Mouse (Mus musculus) forebrain, embryonic 12.5 days (tissue): ENCODE results near the gene Raet1e. TPM values are rescaled to one million over a fixed set of nuclear protein-coding genes. Genes with fewer than 3 reads are reported as not detected.
A peak's percentile ranks its signal among the peaks of the same experiment; 100 is the strongest.
"Not testable (repeated sequence)": the region's sequence is repeated elsewhere in the genome, so short reads cannot be mapped to it uniquely, and the experiment has no call there.

Experiments
- ATAC-seq: fragments of 200-750 bp; cut with Nextera tagmentation; 2 replicates; pipeline ENCODE4 v1.8.0; 2017; ENCODE audit warnings: moderate TSS enrichment; ENCODE audit not compliant: low FRiP score
- H3K27ac ChIP-seq: fragments of 300-500 bp; sonication (generic); 2 replicates; pipeline ENCODE4 v1.5.1; 2016; ENCODE audit warnings: mild to moderate bottlenecking
- H3K27me3 ChIP-seq: fragments of 300-500 bp; sonication (generic); 2 replicates; pipeline ENCODE4 v1.6.1; 2016; ENCODE audit warnings: mild to moderate bottlenecking
- H3K36me3 ChIP-seq: fragments of 300-500 bp; sonication (generic); replicated peaks from 2 replicates; pipeline ENCODE4 v1.6.1; 2016; ENCODE audit warnings: mild to moderate bottlenecking
- H3K4me1 ChIP-seq: fragments of 300-500 bp; sonication (generic); 2 replicates; pipeline ENCODE4 v1.6.1; 2016
- H3K4me2 ChIP-seq: fragments of 300-500 bp; sonication (generic); 2 replicates; pipeline ENCODE4 v1.6.1; 2016; ENCODE audit warnings: mild to moderate bottlenecking, moderate library complexity
- H3K4me3 ChIP-seq: fragments of 300-500 bp; sonication (generic); replicated peaks from 2 replicates; pipeline ENCODE4 v1.5.1; 2016; ENCODE audit warnings: mild to moderate bottlenecking
- H3K9ac ChIP-seq: fragments of 300-500 bp; sonication (generic); 2 replicates; pipeline ENCODE4 v1.6.1; 2016; ENCODE audit warnings: mild to moderate bottlenecking
- H3K9me3 ChIP-seq: fragments of 300-500 bp; sonication (generic); 2 replicates; pipeline ENCODE4 v1.6.1; 2016
- WGBS: fragments of 180-500 bp; shearing (Covaris S2); methylation state at CpG from one replicate; pipeline ENCODE4 v1.1.7; 2016; 5-methylcytosine and 5-hydroxymethylcytosine counted together
- polyA plus RNA-seq: library from polyadenylated mRNA; unstranded; fragments of >200 nt; fragmentation: Nextera tagmentation; extraction: Ambion mirVana; gene quantifications from 2 replicates; pipeline ENCODE4 v1.2.1, GENCODE M21; 2016

Gene Raet1e
- polyA plus RNA-seq, 1 experiment from 2014 or later: 5.9 TPM

DNA sequence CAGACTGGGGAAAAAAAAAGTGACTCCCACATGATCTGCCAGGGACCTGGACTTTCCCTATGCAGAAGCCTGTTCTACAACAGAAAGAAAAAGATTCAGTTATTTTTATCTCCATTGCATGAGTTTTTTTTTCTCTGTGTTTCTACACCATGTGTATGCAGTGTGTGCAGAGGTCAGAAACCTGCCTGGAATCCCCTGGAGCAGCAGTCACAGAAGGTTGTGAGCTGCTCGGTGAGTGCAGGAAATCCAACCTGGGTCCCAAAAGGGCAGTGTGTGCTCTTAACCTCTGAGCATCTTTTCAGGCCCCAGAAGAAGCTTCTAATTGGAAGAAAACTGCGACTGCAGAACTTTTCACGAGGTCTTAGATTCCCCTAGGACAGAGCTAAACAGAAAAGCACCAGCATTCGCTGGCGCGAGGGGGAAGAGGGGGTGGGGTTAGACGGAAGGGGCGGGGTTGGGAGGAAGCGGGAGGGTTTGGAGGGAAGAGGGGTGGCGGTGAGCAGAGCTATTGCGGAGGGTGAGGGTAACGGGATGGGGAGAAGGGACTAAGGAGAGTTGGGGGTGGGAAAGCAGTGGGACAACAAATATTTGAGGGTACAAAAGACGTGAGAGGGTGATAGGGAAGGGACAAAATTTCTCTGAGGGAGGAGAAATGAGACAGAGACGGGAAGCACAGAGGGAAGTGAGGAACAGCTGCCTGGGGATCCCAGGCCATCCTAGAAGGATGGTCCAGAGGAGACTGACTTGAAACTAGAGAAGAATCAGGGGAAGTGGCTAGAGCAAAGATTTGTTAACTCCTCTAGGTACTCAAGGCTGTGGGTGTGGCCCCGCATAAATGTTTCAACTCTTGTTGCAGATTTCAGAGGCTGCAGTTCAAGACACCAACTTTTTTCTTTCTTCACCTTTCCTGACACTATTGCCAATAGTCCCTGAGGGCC, 203.3 kb downstream of the Raet1e start:
- not testable (repeated sequence) for H3K9ac ChIP-seq, H3K27me3 ChIP-seq, H3K36me3 ChIP-seq, H3K4me1 ChIP-seq, H3K9me3 ChIP-seq, H3K27ac ChIP-seq
- ATAC-seq: peak; percentile 91
- Histone ChIP-seq H3K4me3 (peak overlapping the region; percentile 22; the same call in 1 of the 2 replicates), H3K4me2 (peak overlapping the region; percentile 44)
- 0% methylated on average over 8 of the region's 15 CpGs for WGBS

GRCm38 (mm10) chr10:22362466-22362865, 204.1 kb downstream of the Raet1e start:
- H3K27ac ChIP-seq, H3K36me3 ChIP-seq, H3K9ac ChIP-seq, H3K9me3 ChIP-seq, H3K4me3 ChIP-seq, ATAC-seq, H3K27me3 ChIP-seq, H3K4me2 ChIP-seq, H3K4me1 ChIP-seq: not testable (repeated sequence)
- WGBS: 98% methylated on average over 2 of the region's 2 CpGs

DNA sequence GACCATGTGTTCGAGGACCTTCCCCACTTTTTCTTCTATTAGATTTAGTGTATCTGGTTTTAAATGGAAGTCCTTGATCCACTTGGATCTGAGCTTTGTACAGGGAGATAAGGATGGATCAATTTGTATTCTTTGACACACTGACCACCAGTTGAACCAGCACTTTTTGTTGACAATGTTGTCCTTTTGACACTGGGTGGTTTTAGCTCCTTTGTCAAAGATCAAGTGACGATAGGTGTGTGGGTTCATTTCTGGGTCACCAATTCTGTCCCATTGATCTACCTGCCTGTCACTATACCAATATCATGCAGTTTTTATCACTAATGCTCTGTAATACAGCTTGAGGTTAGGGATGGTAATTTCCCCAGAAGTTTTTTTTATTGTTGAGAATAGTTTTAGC, 206.5 kb downstream of the Raet1e start:
- not testable (repeated sequence) for H3K9me3 ChIP-seq, H3K27me3 ChIP-seq, H3K4me3 ChIP-seq, H3K27ac ChIP-seq, H3K4me2 ChIP-seq, H3K9ac ChIP-seq, H3K4me1 ChIP-seq, ATAC-seq, H3K36me3 ChIP-seq
- WGBS: 91% methylated on average over 2 of the region's 2 CpGs

DNA sequence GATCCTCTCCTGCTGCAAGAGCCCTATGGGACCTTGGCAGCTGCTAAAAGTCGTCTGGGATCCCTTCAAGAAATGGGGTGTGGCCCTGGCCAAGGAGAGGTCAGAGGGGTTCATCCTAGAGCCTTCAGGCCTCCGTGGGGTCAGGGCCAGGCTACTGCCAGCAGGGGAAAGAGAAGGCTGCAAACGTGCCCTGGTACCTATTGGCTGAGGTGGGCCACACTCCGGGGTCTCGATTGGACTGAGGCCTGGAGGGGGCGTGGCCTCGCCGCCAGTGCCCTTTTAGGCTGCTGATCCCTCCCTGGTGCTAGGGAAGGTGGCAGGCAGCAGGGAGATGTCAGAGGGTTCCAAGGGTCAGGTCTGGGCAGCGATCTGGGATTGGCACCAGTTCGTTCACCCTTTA, 222.9 kb downstream of the Raet1e start:
- H3K36me3 ChIP-seq, H3K9ac ChIP-seq, H3K9me3 ChIP-seq, H3K27ac ChIP-seq, H3K27me3 ChIP-seq, H3K4me3 ChIP-seq, H3K4me1 ChIP-seq: not testable (repeated sequence)
- peak; percentile 64 for ATAC-seq
- WGBS: 5% methylated on average over 6 of the region's 10 CpGs
- H3K4me2 ChIP-seq: 0 out of 2 replicates have a peak overlapping the region, but pooled peaks have one; percentile 15

- 81% methylated on average over 7 of the region's 7 CpGs for WGBS
Measured at GRCm38 (mm10) chr10:22390146-22390545, 231.8 kb downstream of the Raet1e start.

DNA sequence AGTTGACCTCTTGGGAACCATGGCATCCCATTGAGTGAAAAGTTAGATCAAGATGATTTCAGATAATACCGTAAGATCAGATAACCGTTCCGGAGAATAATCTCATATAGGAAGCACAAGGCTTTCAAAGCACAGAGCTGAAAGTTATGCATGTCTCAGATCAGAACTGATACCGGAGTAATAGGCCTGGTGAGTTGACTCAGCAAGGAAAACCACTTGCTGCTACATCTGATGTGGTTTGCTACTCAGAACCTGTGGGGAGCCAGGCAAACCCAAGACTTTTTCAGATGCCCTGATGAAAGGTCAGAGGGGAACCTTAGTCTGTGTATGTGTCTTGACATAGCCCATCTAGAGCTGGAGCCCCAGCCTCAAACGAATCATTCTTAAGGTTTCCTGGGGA, 233.2 kb downstream of the Raet1e start:
- H3K27me3 ChIP-seq, H3K9ac ChIP-seq, H3K4me3 ChIP-seq, H3K27ac ChIP-seq, H3K4me2 ChIP-seq, H3K4me1 ChIP-seq, H3K9me3 ChIP-seq, ATAC-seq, H3K36me3 ChIP-seq: not testable (repeated sequence)
- 96% methylated on average over 4 of the region's 5 CpGs for WGBS

More at GRCm38 (mm10) chr10:22390146-22390545, 231.8 kb downstream of the Raet1e start:
- H3K36me3 ChIP-seq, H3K9ac ChIP-seq, H3K27ac ChIP-seq, H3K4me3 ChIP-seq, ATAC-seq, H3K4me2 ChIP-seq, H3K4me1 ChIP-seq, H3K27me3 ChIP-seq, H3K9me3 ChIP-seq: not testable (repeated sequence)

DNA sequence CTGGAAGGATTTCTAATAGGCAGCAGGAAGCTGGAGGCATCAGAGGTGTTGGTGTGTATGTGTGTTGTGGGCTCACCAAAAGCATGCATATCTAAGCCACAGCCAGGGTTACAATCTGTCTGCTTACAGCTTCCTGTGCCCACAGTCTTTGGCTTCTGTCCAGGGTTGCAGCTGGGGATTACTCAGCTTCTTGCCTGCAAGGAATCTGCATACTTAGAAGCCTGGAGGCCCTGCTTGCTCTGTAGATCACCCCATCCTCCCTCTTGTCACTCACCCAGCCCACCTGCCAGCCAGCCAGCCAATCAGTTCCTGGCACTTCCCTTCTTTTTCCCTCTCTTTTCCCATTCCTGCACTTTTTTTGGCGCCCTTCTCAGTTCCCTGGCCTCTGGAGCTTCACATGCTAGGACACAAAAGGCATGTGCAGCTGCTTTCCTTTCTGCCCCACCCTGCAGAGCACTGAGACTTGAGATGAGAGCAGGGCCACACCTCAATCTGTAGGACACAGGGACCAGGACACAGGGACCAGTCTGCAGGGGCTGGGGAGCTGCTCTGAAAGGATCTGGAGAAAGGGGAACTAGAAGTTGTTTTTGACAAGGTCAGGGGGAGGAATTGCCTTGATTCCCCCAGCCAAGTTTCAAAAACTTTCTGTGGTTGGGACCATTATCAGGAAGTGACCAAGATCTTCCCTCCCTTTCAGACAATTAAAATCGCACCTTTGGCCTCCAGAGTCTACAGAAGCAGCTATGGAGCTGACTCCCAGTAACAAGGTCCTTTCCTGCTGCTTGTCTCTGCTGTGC, 234.9 kb downstream of the Raet1e start:
- not testable (repeated sequence) for H3K36me3 ChIP-seq, H3K4me3 ChIP-seq, H3K9me3 ChIP-seq, H3K9ac ChIP-seq, H3K27ac ChIP-seq, H3K4me1 ChIP-seq, H3K27me3 ChIP-seq, H3K4me2 ChIP-seq
- no CpG with 5 or more reads among the region's 2 CpGs for WGBS
- ATAC-seq: peak; percentile 65; the same call in 1 of the 2 replicates

GRCm38 (mm10) chr10:22396680-22397079, 238.3 kb downstream of the Raet1e start:
- not testable (repeated sequence) for H3K4me2 ChIP-seq, H3K36me3 ChIP-seq, H3K4me1 ChIP-seq, ATAC-seq, H3K9ac ChIP-seq, H3K9me3 ChIP-seq, H3K27ac ChIP-seq, H3K27me3 ChIP-seq, H3K4me3 ChIP-seq
- WGBS: 50% methylated on average over 1 of the region's 1 CpGs

GRCm38 (mm10) chr10:22402225-22402917, 244.0 kb downstream of the Raet1e start:
- peak; percentile 67 for ATAC-seq
- not testable (repeated sequence) for H3K9ac ChIP-seq, H3K9me3 ChIP-seq, H3K27me3 ChIP-seq, H3K27ac ChIP-seq, H3K4me2 ChIP-seq, H3K36me3 ChIP-seq, H3K4me3 ChIP-seq, H3K4me1 ChIP-seq
- WGBS: 6% methylated on average over 9 of the region's 11 CpGs

DNA sequence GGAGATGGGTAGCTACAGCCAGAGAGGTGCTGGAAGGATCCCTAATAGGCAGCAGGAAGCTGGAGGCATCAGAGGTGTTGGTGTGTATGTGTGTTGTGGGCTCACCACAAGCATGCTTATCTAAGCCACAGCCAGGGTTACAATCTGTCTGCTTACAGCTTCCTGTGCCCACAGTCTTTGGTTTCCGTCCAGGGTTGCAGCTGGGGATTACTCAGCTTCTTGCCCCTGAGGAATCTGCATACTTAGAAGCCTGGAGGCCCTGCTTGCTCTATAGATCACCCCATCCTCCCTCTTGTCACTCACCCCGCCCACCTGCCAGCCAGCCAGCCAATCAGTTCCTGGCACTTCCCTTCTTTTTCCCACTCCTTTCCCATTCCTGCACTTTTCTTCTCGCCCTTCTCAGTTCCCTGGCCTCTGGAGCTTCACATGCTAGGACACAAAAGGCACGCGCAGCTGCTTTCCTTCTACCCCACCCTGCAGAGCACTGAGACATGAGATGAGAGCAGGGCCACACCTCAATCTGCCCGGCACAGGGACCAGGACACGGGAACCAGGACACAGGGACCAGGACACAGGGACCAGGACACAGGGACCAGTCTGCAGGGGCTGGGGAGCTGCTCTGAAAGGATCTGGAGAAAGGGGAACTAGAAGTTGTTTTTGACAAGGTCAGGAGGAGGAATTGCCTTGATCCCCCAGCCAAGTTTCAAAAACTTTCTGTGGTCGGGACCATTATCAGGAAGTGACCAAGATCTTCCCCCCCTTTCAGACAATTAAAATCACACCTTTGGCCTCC, 255.5 kb downstream of the Raet1e start:
- ATAC-seq: 0 out of 2 replicates have a peak, but pooled peaks have one; percentile 68
- H3K4me3 ChIP-seq, H3K9ac ChIP-seq, H3K36me3 ChIP-seq, H3K27ac ChIP-seq, H3K27me3 ChIP-seq, H3K4me1 ChIP-seq, H3K9me3 ChIP-seq, H3K4me2 ChIP-seq: not testable (repeated sequence)
- whole genome bisulfite sequencing: 0% methylated on average over 1 of the region's 8 CpGs
